Comparison of ENCODE assay signal across 25 mouse cellular contexts in the genomic region with DNA sequence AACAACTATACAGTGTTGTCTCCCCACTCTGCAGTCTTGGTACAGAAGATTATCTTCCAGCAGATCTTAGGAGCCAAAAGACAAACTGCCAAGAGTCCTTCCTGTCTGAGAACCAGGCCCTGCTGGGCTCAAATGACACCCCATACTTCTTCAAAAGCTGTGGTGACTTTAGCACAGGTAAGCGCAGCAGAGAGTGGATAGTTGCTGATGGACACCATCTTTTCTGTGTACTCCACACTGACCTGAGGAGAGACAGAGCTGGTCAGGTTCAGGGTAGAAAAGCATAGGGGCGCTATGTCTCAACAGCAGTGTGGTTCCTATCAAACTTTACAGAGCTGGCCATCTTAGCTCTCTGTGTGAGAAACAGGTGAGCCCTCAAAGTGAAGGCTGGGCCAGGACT.
"Had no signal": no experiment of that assay in that cellular context is flagged by ENCODE, and none has a peak within 500 bp of the region (broad histone marks: within the 10 kb centered on the region; RNA-seq: fewer than 3 reads in every experiment).

No protein-coding gene starts in this region.

- H3K9ac ChIP-seq: heart, embryonic 12.5 days; hindbrain, embryonic 12.5 days; hindbrain, embryonic 14.5 days; intestine, embryonic 15.5 days; limb, embryonic 13.5 days; limb, embryonic 15.5 days; liver, embryonic 12.5 days; liver, embryonic 14.5 days had no signal

- ATAC-seq: hindbrain, embryonic 16.5 days; inflammation-experienced regulatory T-cells, adult 6 months; intestine, embryonic 15.5 days; intestine, postnatal 0 days; liver, embryonic 12.5 days had no signal

- H3K27me3 ChIP-seq: heart, embryonic 12.5 days; hindbrain, embryonic 12.5 days; intestine, embryonic 15.5 days; limb, embryonic 13.5 days; limb, embryonic 15.5 days; liver, embryonic 12.5 days had no signal

- DNase-seq: gastrocnemius, adult 2 months; gastrocnemius, postnatal 10 days; gastrocnemius, postnatal 25 days; heart, adult 18-20 months; heart, postnatal 10 days; heart, postnatal 4 days; kidney, adult 18-20 months; kidney, adult 8-10 months; kidney, postnatal 10 days; kidney, postnatal 4 days; left cerebral cortex, postnatal 4 days had no signal

- H3K4me1 ChIP-seq: hindbrain, embryonic 12.5 days had no signal

- H3K27ac ChIP-seq: gastrocnemius, adult 2 months; heart, embryonic 10.5 days; hindbrain, embryonic 10.5 days; hindbrain, embryonic 12.5 days; hindbrain, embryonic 14.5 days; intestine, embryonic 15.5 days; left cerebral cortex, adult 2 months; limb, embryonic 13.5 days; limb, embryonic 15.5 days; liver, embryonic 14.5 days had no signal

- H3K4me2 ChIP-seq: heart, embryonic 12.5 days; hindbrain, embryonic 12.5 days; hindbrain, embryonic 14.5 days; intestine, embryonic 15.5 days; limb, embryonic 13.5 days; limb, embryonic 15.5 days; liver, embryonic 12.5 days had no signal

- H3K4me3 ChIP-seq: gastrocnemius, adult 2 months; heart, embryonic 10.5 days; heart, embryonic 12.5 days; hindbrain, embryonic 10.5 days; hindbrain, embryonic 12.5 days; intestine, embryonic 15.5 days; left cerebral cortex, adult 2 months; limb, embryonic 13.5 days; limb, embryonic 15.5 days; liver, embryonic 12.5 days had no signal

- H3K9me3 ChIP-seq: heart, embryonic 10.5 days; heart, embryonic 12.5 days; hindbrain, embryonic 10.5 days; hindbrain, embryonic 12.5 days; intestine, embryonic 15.5 days; limb, embryonic 13.5 days; limb, embryonic 15.5 days; liver, embryonic 12.5 days had no signal
